Mouse (Mus musculus) activated CD4-positive, CD25-positive, alpha-beta regulatory T cell, adult 4 months (primary cell): ENCODE data around the gene Mycn. TPM values are rescaled to one million over a fixed set of nuclear protein-coding genes. Genes with fewer than 3 reads are reported as not detected.

Source experiments
- ATAC-seq: one replicate; pipeline ENCODE4 v1.8.0; 2017
- polyA plus RNA-seq, 2 experiments: library from polyadenylated mRNA; unstranded; fragments of 100-300 nt; shearing (Covaris generic); gene quantifications; one replicate each; pipeline ENCODE4 v1.2.1; 2017

Gene Mycn
- polyA plus RNA-seq = not detected

GRCm38 (mm10) chr12:12941661-12942363 is at the start of gene Mycn:
Gene Mycn (minus strand): TSS chr12:12941914.
- ATAC-seq = no peak

GRCm38 (mm10) chr12:12987376-12987775 is 45.7 kb upstream of the Mycn start:
- no peak for ATAC-seq

GRCm38 (mm10) chr12:12986612-12987206 is 45.0 kb upstream of the Mycn start:
- no peak for ATAC-seq

- no peak for ATAC-seq
Measured at GRCm38 (mm10) chr12:12983032-12983431, 41.3 kb upstream of the Mycn start.

GRCm38 (mm10) chr12:12975397-12975796 is 33.7 kb upstream of the Mycn start:
- no peak for ATAC-seq

- ATAC-seq = no peak
Measured at GRCm38 (mm10) chr12:12972756-12973435, 31.2 kb upstream of the Mycn start.

GRCm38 (mm10) chr12:12967946-12968345 is 26.2 kb upstream of the Mycn start:
- no peak for ATAC-seq

GRCm38 (mm10) chr12:12964856-12965255 is 23.1 kb upstream of the Mycn start:
- ATAC-seq = no peak

GRCm38 (mm10) chr12:12947606-12948005 is 5.9 kb upstream of the Mycn start:
- no peak for ATAC-seq

- ATAC-seq = no peak
Measured at GRCm38 (mm10) chr12:12943288-12943687, 1.6 kb upstream of the Mycn start.

- peak; percentile 49 for ATAC-seq
Measured at GRCm38 (mm10) chr12:12942364-12943050, 793 bp upstream of the Mycn start.

GRCm38 (mm10) chr12:12941129-12941504 is 597 bp downstream of the Mycn start:
- ATAC-seq = no peak

GRCm38 (mm10) chr12:12940466-12941128 is 1.1 kb downstream of the Mycn start:
- ATAC-seq = no peak

GRCm38 (mm10) chr12:12939581-12940465 is 1.9 kb downstream of the Mycn start:
- ATAC-seq = no peak

- ATAC-seq = no peak
Measured at GRCm38 (mm10) chr12:12938850-12939249, 2.9 kb downstream of the Mycn start.

- ATAC-seq = no peak
Measured at GRCm38 (mm10) chr12:12938361-12938760, 3.4 kb downstream of the Mycn start.

GRCm38 (mm10) chr12:12937746-12938145 is 4.0 kb downstream of the Mycn start:
- no peak for ATAC-seq

- no peak for ATAC-seq
Measured at GRCm38 (mm10) chr12:12937088-12937487, 4.6 kb downstream of the Mycn start.

- no peak for ATAC-seq
Measured at GRCm38 (mm10) chr12:12932238-12932637, 9.5 kb downstream of the Mycn start.

- no peak for ATAC-seq
Measured at GRCm38 (mm10) chr12:12928239-12928638, 13.5 kb downstream of the Mycn start.

- no peak for ATAC-seq
Measured at GRCm38 (mm10) chr12:12926975-12927527, 14.7 kb downstream of the Mycn start.
